Mouse (Mus musculus): ENCODE measurements around the gene Dpp8.
A peak's percentile ranks its signal among the peaks of the same experiment; 100 is the strongest.
"Not testable (repeated sequence)": the region's sequence is repeated elsewhere in the genome, so short reads cannot be mapped to it uniquely, and the experiment has no call there.

Gene Dpp8

DNA sequence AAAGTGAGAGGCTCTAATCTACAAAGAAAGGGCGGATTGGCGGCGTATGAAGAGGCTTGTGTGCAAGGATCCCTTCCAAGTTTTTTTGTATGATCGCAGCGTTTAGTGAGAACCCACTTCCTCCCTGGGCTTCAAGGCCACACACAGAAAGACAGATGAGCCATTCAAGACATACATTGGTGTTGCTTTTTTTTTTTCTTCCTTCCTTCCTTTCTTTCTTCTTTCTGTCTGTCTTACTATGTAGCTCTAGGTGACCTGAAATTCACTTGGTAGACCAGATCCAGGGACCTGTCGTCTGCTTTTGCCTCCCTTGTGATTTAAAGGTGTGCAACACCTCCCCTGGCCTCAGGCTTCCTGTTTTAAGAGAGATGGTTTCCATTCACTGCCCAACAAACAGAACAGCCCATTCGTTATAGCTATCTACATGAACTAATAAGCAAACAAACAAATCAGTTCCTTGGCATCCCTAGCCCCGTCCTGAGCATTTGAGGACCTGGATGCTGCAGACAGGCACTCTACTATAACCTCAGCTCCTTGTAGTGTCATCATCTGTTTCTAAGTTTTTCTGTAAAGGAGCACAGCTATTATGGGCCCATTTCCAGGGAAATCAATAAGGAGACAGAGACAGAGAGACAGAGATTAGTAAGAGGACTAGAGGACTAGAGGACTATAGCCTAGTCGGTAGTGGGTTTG is 10.2 kb upstream of the Dpp8 start:
- no peak for DNase-seq

DNA sequence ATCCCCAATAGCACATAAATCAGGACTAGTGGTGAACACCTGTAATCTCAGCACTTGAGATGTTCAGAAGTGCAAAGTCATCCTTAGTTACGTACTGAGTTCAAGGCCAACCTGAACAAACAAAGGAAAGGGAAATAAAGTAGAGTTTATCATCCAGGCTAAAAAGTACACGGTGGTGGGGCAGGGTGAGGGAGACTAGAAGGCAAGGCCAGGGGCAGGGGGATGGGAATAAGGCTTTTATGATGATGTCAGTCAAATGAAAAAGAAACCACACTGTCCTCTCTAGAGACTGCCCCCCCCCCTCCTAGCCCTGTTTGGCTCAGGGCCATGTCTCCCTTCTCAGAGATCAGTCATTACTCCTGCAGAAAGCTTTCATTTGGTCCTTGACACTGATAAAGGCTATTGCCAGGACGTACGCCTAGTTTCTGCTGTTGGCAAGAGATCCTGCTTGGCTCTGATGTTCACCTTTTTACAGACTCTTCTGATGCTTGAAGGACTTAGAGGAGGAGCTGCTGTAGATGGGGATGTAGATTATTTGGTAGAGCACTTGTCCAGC is 9.6 kb upstream of the Dpp8 start:
- no peak for DNase-seq

DNA sequence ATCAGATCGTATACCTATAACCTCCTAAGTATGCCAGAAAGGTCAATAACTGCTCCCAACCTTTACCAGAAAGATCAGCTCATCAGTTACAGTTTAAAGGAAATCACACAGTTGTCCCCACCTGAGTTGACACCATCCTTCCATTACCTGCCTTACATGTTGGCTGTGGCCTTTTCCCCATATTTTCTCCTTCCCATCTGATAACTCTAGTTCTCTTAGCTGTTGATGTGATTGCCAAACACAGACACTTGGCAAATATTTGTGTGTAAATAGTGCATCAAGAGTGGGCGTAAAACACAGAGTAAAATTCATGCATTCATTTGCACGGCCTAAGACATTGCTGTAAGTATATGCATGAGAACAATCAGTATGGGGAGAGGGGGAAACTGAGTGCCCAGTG is 8.8 kb upstream of the Dpp8 start:
- no peak for DNase-seq

DNA sequence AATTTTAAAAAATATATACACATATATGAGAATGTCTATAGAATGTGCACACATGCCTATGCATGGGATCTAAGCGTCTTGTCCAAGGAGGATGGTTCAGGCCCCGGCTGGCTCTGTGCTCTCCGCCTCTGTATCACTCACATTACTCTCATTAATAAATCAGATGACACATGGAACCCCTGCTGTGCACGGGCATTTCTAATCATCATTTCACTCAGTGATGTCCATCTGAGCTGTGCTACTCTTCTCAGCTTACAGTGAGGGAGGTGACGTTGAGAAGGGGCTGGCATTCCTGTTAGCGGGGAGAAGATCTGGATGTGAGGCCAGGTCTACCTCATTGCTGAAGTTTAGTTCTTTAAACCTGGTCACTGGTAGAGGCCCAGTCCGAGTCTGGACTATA is 5.0 kb upstream of the Dpp8 start:
- DNase-seq: no peak

DNA sequence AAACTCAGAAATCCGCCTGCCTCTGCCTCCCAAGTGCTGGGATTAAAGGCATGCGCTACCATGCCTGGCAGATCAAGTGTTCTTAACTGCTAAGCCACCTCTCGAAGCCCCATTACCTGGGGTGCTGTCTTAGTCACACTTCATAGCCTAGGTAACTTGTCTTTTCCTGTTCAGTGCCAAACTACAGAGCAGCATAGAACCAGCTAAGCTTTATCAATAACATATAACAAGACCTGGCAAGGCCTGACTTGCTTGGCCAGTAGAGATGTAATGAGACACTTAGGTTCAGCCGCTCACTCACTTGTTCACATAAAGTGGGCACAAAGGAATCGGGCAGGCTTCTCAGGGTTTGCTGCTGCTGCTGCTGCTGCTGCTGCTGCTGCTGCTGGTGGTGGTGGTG is 3.9 kb upstream of the Dpp8 start:
- DNase-seq: no peak

DNA sequence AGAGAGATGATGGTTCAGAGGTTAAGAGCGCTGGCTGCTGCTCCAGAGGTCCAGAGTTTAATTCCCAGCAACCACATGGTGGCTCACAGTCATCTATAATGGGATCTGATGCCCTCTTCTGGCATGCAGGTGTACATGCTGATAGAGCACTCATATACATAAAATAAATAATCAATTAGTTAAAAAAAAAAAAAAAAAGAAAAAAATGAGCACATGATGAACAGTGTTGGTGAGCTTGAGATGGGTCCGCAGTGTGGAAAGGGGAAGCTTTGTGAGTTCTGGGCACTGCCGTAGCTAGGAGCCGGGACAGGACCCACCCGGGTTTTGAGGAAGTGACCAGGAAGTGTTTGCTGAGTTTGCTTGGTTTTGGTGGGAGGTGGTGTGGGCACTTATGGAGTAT is 859 bp upstream of the Dpp8 start:
- peak; percentile 11 to 12 for DNase-seq

DNA sequence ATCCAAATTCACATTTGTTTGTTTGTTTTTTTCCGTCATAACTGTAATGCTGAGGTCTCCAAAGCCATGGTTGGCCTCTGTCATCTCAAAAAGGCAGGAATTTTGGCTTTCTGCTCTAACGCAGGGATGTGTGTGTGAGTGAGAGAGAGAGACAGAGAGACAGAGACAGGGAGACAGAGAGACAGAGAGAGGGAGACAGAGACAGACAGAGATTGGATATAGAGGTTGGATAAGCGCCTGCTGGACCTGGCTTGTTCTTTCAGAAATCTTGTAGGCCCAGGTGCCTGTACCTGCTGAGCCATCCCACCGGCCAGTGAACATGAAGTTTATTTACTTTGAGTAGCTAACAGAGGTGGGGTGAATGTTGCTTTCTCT is 333 bp upstream of the Dpp8 start:
- no peak for DNase-seq

DNA sequence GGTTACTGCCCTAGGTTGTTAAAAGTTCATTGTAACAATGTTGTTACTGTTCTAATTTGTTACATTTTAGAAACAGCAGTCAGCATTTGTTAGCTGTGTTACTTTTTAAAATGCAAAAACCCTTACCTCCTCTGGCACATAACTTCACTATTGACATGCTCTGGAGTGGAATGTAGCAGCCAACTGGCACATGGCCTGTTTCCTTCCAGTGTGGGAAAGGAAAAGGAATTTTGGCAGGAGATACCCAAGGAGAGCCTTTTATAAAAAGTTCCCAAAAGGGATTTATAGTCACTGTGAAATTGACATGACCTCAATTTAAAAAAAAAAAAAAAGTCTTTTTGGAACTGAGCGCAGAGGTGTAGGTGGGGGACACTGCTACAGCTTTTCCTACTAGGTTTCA is 4.2 kb downstream of the Dpp8 start:
- no peak for DNase-seq

DNA sequence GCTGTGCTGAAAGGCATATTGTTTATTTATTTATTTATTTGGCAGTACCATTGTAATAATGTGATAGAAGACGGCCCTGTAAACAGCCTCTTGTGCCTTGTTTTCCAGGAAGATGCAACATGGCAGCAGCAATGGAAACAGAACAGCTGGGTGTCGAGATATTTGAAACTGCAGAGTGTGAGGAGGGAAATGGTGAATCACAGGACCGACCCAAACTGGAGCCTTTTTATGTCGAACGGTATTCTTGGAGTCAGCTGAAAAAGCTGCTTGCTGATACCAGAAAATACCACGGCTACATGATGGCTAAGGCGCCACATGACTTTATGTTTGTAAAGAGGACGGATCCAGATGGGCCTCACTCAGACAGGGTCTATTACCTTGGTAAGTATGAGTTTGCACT is 4.6 kb downstream of the Dpp8 start:
- no peak for DNase-seq

DNA sequence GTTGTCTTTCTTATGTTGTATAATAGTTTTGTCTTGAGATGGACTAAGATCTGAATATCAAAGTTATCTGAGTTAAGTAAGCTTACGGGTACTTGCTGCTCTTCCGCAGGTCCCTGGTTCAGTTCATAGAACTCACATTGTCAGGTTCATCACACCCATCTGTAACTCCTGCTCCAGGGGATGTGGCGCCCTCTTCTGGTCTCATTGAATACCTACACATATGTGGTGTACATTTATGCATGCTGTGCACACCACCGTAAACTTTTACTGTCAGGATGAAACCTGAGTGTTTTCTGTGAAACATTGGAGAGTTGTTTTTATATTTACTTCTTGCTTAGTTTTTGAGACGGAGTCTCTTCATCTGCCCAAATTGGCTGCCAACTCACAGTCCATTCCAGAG is 9.2 kb downstream of the Dpp8 start:
- DNase-seq: no peak

DNA sequence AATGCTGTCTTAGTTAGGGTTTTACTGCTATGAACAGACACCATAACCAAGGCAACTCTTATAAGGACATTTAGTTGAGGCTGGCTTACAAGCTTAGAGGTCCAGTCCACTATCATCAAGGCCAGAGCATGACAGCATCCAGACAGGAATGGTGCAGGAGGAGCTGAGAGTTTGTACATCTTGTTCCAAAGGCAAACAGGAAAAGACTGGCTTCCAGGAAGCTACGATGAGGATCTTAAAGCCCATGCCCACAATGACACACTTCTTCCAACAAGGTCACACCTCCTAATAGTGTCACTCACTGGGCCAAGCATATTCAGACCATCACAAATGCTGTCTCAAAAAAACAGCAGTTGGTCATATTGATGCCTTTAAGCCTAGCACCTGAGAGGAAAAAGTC is 14.8 kb downstream of the Dpp8 start:
- DNase-seq: no peak

DNA sequence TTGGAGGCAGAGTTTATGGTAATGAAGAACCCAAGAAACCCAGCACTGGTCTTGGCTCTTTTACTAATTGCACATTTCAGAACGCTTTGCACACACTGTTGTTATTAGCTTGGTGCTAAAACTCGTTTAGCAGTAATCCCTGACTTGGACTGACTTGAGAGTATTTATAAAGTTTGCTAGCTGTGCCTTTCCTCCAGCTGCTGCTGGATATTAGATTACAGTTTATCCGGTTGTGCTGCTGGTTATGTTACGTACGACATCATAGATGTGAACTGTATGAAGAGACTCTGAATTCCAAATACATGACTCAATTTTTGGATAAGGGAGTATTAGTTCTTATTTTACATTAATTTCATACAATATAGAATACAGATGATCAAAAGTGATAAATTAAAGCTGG is 17.2 kb downstream of the Dpp8 start:
- DNase-seq: no peak

DNA sequence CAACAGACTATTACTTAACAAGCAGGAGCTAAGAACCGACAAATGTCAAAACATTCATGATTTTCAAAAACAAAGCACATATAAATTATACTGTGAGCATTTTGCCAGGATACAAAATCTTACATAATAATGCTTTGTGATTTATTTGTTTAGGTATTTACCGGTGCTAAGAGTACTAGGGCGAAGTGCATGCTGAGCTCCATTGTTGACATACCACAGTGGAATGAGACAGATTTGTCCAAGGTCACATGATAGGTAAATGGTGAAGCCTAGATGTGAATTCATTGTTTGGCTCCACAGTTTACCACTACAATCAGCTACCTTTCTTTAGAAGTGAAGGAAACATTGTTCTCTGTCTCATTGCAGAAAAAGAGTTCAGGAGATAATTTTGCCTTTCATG is 18.8 kb downstream of the Dpp8 start:
- no peak for DNase-seq

DNA sequence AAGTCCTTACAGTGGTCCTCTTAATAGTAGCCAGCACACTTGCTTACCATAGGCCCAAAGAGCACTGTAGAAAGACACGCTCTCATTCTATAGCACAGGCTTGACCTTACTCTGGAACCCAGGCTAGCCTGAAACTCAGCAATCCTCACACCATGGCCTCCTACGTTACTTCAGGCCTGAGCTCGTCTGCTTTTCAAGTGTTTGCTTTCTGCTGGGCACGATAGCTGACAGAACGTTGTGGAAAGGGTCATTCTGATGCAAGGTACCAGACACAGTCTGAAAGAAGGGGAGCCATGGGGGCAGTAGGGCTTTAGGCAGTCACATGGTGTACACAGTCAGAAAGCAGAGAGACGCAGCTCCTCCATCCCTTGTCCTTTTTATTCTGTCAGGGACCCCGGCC is 32.0 kb downstream of the Dpp8 start:
- no peak for DNase-seq

DNA sequence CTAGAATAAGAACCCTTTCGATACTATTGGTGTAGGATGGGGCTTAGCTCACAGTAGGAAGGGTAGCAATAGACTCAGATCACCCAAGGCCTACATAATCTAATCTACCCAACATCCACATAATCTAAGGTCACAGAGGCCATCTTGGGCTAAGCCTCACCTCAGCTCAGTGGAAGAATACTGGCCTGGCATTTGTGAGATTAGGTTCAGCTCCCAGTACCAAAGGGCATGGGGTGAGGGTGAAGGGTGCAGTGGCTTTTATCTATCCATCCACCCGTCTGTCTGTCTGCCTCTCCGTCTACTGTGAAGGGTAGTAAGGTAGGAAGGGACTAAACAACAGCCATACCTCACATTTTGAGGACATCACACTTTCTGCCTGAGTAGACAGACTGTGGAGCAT is 38.4 kb downstream of the Dpp8 start:
- no peak for DNase-seq

DNA sequence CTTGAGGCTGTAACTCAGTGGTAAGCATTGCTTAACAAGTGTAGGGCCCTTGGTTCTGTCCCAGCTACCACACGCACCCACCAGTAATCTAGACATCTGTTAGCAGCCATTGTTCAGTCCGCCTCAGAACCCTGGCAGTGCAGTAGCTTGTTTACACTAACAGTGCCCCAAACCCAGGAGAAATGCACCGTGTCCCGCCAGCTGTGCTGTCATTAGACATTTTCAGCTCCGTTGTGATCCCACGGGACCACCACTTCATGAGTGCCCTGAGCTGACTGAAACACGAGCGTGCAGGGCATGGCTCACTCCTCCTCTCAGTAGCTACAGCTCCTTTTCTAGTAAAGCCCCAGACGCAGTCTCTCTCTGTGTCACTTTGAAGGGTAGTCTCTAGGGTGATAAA is 41.3 kb downstream of the Dpp8 start:
- no peak for DNase-seq

DNA sequence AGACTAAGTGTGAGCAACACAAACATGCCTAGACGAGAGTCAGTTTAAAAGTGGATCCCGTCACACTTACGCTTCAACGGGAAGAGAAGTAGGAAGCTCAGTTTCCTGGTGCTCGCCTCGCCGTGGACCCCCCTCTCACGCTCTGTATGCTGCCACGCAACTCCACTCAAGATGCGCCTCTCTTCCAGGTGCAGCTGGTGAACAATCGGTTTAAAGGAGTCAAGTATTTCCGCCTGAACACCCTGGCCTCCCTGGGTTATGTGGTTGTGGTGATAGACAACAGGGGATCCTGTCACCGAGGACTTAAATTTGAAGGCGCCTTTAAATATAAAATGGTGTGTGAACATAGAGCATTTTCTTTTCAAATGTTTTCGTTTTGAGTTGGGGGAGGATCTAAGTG is 42.0 kb downstream of the Dpp8 start:
- DNase-seq: peak; percentile 22 to 51

DNA sequence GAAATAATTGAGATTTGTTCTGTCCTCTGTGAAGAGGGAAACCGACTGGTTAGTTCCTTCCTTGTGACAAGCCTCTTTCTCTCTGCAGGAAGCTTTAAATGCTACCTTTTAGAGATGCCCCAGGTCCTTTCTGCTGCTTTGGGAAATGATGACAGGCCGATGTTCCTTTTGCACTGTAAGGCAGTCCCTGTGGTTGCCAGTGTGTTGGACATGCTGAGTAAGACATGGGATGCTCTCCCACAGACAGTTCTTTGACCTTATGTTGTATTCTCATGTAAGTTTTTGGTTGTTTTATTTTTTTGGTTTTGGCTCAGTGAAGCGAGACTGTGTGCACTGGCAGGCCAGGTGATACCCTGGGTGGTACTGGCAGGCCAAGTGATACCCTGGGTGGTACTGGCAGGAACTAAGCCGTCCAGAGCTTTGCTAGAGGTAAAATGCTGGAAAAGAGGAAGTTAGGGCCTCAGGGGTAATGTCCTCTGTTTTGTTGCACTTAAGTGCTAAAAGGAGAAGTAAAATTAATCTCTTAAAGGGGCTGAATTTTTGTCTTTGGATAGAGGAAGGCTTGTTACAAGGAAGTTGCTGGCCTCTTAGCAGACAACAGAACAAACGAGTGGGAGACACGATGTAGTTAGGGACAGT is 42.8 kb downstream of the Dpp8 start:
- no peak for DNase-seq

DNA sequence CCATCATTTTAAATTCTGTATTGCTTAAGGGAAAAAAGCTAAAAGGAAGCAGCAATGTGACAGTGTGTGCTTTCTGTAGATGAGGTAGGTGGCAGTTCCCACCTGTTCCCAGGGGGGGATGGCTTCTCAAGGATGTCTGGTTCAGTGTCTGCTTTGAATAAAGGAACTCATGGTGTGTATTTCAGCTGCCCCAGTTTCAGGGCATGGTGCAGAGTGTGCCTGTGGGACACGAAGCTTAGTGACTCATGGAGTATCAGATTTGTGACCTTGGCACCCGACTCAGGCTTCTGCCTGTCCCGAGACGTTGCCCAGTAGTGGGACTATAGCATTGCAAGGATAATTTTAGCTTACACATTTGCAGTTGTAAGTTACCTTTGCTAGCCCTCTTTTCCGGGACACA is 45.3 kb downstream of the Dpp8 start:
- DNase-seq: no peak

DNA sequence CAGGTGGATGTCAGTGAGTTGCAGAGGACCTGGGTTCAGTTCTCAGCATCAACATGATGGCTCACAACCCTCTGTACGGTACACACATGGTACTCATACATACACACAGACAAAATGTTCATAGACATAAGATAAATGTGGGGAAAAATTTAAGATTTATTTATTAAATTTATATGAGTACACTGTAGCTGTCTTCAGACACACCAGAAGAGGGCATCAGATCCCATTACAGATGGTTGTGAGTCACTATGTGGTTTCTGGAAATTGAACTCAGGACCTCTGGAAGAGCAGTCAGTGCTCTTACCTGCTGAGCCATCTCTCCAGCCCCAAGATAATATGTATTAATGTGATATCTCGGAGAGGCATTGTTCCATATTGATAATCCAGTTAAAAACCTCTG is 47.9 kb downstream of the Dpp8 start:
- DNase-seq: not testable (repeated sequence)

DNA sequence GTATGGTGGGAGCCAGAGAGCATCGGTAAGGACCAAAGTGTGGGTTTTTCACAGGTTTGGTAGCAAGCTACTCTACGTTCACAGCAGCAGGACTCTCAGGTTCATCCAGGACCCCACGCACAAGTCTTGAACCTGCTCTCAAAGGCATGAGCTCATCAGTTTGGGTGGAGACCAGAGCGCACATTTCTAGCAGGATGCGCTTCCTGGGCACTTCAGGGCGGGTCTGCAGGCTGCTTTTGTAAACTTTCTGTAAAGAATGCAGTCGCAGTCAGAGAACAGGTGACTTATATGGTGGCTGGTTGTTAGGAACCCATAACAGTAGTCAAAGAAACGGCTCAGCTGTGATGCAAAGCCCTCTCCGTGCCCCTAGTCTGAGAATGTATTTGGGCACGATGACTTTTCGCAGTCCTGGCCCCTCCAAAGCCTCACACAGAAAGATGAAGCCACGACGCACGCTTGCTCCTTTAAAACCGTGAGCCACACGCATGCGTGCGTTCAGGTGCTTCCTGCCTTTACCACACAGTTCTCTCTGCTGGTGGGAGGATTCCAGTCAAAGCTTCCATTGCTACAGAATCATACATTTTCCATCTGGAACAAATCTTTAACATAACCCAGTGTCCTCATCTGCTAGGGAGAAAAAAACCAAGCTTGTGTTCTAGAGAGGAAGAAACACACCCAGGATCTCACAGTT is 51.0 kb downstream of the Dpp8 start:
- no peak for DNase-seq

DNA sequence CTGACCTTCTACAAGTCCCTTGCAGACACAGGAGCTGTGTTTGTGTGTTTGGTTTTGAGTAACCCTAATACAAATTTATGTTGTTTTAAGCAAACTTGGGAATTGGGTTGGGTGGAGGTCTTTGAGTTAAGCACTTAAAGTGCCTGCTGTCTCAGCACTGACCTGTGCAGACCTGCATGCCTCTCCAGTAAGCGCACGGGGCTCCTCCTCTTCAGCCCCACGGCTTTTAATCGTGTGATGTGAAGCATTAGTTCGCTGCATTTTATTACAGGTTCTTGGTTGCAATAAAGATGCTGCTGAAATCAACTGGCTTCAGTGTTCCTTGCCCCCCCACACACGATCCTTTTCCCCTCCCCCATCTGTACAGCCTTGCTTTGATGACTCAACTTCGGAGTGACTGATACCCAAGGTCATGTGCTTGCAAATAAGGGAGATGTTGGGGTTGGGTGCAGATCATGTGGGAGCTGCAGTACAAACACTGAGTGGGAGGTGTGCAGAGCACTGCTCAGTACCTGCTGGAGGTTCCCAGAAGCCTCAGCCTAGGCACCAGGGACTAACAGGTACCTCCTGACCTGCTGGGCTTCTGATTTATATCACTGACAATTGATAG is 52.1 kb downstream of the Dpp8 start:
- DNase-seq: no peak

DNA sequence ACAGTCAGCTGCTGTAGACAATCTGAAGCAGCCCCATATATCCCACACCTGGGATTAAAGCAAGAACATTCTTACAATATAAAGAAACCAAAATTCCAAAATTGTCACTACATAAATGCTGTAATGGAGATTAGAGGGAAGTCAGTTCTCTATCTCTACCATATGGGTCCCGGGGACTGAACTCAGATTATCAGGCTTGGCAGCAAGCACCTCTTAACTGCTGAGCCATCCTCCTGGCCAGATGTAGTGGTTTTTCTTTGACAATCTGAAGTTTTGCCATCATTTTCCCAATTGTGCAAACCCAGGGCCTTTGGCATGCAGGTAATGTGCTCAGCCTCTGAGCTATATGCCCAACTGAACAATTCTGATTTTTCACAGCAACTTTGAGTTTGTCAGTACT is 53.1 kb downstream of the Dpp8 start:
- DNase-seq: no peak

DNA sequence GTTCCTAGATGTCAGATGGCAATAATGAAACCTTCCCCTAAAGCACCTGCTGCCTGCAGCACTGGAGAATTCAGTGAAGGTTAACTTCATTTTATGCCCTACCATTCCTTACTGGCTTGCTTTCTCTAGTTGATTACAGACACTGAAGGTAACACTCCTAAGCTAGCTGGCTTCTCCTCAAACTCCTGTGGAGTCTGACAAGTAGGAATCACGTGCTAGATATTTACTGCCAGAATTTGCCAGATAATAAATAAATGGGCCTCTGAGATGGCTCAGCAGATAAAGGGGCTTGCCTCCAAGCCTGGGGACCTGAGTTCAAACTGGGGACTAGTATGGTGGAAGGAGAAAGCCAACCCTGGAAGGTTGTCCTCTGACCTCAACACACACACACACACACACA is 54.6 kb downstream of the Dpp8 start:
- DNase-seq: no peak

Measured in thymus, postnatal 36 days (tissue).